Mouse (Mus musculus): Measurements from ENCODE around the gene Yipf3. TPM values are rescaled to one million over a fixed set of nuclear protein-coding genes. Genes with fewer than 3 reads are reported as not detected.

Yipf3 gene
- total and polyA plus RNA-seq, 3 experiments, result 15.8 to 52.6 (median 32.5) TPM

DNA sequence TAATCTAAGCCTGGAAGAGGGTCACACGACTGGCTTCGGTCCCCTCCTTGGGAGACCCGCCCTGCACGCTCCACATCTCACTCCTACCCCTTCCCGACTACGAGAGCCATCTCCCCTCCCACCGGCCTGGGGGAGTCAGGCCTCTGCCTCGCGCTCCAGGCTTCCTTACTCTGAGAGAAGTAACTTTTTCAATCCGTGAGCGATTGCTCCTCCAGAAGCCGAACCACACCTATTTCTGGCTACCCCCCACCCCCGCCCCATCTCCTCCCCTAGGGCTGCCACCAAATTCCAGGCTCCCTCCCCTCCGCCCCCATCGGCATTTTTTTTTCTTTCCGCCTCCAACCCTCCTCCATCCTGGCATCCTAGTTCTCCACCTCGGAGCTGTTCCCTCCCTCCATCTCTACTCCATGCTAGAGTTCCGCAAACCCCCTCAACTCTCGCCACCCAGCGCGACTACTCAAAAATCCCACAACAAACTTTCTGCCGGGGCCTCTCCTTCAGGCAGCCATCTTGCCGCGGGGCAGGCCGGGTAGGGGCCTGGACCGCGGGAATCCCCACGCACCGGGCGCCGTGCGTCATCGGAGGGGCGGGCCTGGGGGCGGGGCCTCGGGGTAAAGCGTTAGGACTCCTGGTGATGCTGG lies 34.7 kb downstream of the Yipf3 start, which contains the start of gene Tjap1 (continued):
- peak; percentile 72 for TF ChIP-seq HCFC1 (IDR thresholded peaks at IDR 0.05; ENCODE audit: low read depth, low read length)
- TF ChIP-seq CTCF (conservative IDR thresholded peaks at IDR 0.05 in 1 of 2, IDR thresholded peaks at IDR 0.05 in 1 of 2; ENCODE audit: low read depth in 2 of 2, low read length in 2 of 2), result no peak
- TF ChIP-seq RCOR1 (conservative IDR thresholded peaks at IDR 0.05; ENCODE audit: low read depth, low read length), result no peak
- no peak for TF ChIP-seq PAX5 (IDR thresholded peaks at IDR 0.05; ENCODE audit: low read length)
- TF ChIP-seq CHD2 (IDR thresholded peaks at IDR 0.05; ENCODE audit: low read length), result no peak
- no peak for TF ChIP-seq UBTF (IDR thresholded peaks at IDR 0.05; ENCODE audit: low read depth, low read length)
- TF ChIP-seq GABPA (IDR thresholded peaks at IDR 0.05; ENCODE audit: insufficient replicate concordance, low read depth, low read length), result no peak
- no peak for TF ChIP-seq EP300 (IDR thresholded peaks at IDR 0.05; ENCODE audit: low read length)
- no peak for TF ChIP-seq JUND (conservative IDR thresholded peaks at IDR 0.05; ENCODE audit: low read depth, low read length)
- TF ChIP-seq TCF12 (IDR thresholded peaks at IDR 0.05; ENCODE audit: low read depth, low read length), result peak; percentile 81
- no peak for TF ChIP-seq MAX (IDR thresholded peaks at IDR 0.05; ENCODE audit: low read length)
- TF ChIP-seq ETS1 (conservative IDR thresholded peaks at IDR 0.05; ENCODE audit: low read depth, low read length), result no peak
- TF ChIP-seq E2F4 (IDR thresholded peaks at IDR 0.05; ENCODE audit: insufficient replicate concordance, low read depth, low read length), result no peak
- TF ChIP-seq ZC3H11A (IDR thresholded peaks at IDR 0.05; ENCODE audit: low read depth, low read length), result no peak
- no peak for TF ChIP-seq CHD1 (IDR thresholded peaks at IDR 0.05; ENCODE audit: low read depth, low read length)
- TF ChIP-seq POLR2AphosphoS2 (IDR thresholded peaks at IDR 0.05; ENCODE audit: low read depth, low read length), result no peak
- peak; percentile 32; the same call in 1 of the 2 replicates for TF ChIP-seq ZMIZ1 (IDR thresholded peaks at IDR 0.05; ENCODE audit: low read depth, low read length)

DNA sequence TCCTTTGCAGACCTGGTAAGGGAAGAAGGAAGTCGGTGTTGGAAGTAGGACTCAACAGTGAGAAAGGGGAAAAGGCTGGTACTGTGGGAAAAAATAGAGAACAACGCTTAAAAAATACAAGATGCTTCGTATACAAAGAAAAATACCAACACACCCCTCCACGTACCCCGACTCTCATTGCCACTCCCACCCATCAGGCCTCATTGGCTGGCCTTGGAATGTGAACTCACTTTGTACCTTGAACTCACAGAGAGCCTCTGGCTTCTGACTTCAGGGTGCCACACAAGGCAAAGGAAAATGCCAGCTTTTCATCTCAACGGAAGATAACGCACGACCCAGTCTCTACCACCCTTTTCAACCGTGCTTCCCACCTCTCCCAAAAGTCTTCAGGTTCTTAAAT lies 35.3 kb downstream of the Yipf3 start:
- H3K4me1 ChIP-seq (ENCODE audit: control insufficient read depth in 1 of 2, insufficient read depth in 2 of 2), result peaks cover 3 to 16% of the 10 kb centered on the region in 2 experiments; a peak in 3 of 4 replicates
- no peaks in the 10 kb centered on the region for H3K9me3 ChIP-seq (replicated peaks; ENCODE audit: low read length)
- DNase-seq (ENCODE audit: extremely low read depth), result no peak
- dilution Hi-C loops (cut with MboI; ENCODE audit: extremely low pct_ligation_motif_present, extremely low pct_unique_long_range_greater_than_20kb, low sequenced_read_pairs), result no loop called here
- in situ Hi-C loops (cut with MboI; ENCODE audit: low pct_ligation_motif_present, low pct_unique_long_range_greater_than_20kb, low sequenced_read_pairs), result no loop called here
- H3K27ac ChIP-seq (ENCODE audit: insufficient read depth, low read depth), result no peak overlapping the region
- H3K4me3 ChIP-seq (replicated peaks in 1 of 3; ENCODE audit: low read depth in 2 of 3, low read length in 2 of 3, poor library complexity in 1 of 3), result peak overlapping the region in 2 of 3 experiments; percentile 21 to 68
- no peak for TF ChIP-seq MYC (IDR thresholded peaks at IDR 0.05; ENCODE audit: low read depth, low read length)
- no peak for TF ChIP-seq NRF1 (IDR thresholded peaks at IDR 0.05; ENCODE audit: low read depth, low read length)
- no peak for TF ChIP-seq POLR2AphosphoS2 (IDR thresholded peaks at IDR 0.05; ENCODE audit: low read depth, low read length)
- no peak for TF ChIP-seq USF1 (IDR thresholded peaks at IDR 0.05; ENCODE audit: low read depth, low read length)
- peak overlapping the region; percentile 86 for H3K4me2 ChIP-seq (ENCODE audit: insufficient read depth, low read depth, poor library complexity, severe bottlenecking)
- H3K9ac ChIP-seq (ENCODE audit: insufficient read depth, low read depth), result no peak overlapping the region
- peaks cover 22% of the 10 kb centered on the region for H3K79me2 ChIP-seq (replicated peaks; ENCODE audit: control insufficient read depth, extremely low read depth, insufficient read depth, poor library complexity, severe bottlenecking)
- H3K27me3 ChIP-seq (replicated peaks), result no peaks in the 10 kb centered on the region
- H3K36me3 ChIP-seq (replicated peaks in 1 of 2; ENCODE audit: control insufficient read depth in 1 of 2, insufficient read depth in 1 of 2, low read length in 1 of 2), result peaks cover 15 to 30% of the 10 kb centered on the region in 2 experiments
